Mouse (Mus musculus) kidney, adult 2 months (tissue): Measurements from ENCODE around the gene Aacs.

Experiments
- CTCF ChIP-seq: fragments of 200-500 bp; conservative IDR thresholded peaks from 2 replicates; pipeline ENCODE4 v1.5.1; 2011; ENCODE audit warnings: low read depth, mild to moderate bottlenecking, control low read depth, low read length, moderate library complexity, mixed read lengths; ENCODE audit not compliant: insufficient read depth, insufficient read length
- POLR2A ChIP-seq: fragments of 200-500 bp; IDR thresholded peaks from one replicate; pipeline ENCODE4 v1.6.1; 2011; ENCODE audit warnings: low read depth, low read length, control low read depth

- TF ChIP-seq POLR2A (no peak), CTCF (no peak)
Measured at GRCm38 (mm10) chr5:125457538-125457937, 18.1 kb upstream of the Aacs start.
